In genomic region chr2:18047646-18048452, GRCm38 (mm10) we compare ENCODE assay signal across 8 mouse cellular contexts. TPM values are rescaled to one million over a fixed set of nuclear protein-coding genes. Genes with fewer than 3 reads are reported as not detected.
DNase-seq lines count a peak whose midpoint lies in the region; ATAC-seq and TF ChIP-seq lines count a peak whose summit lies in the region.

No protein-coding gene starts in this region.

- peak overlapping the region; percentile 89 for H3K9ac ChIP-seq in liver, adult 2 months (ENCODE audit: low read depth, low read length)
- peak overlapping the region; percentile 100 for H3K9ac ChIP-seq in midbrain, embryonic 16.5 days (ENCODE audit: low read depth, low read length)
- H3K9ac ChIP-seq in stomach, postnatal 0 days (ENCODE audit: low read length) = peak overlapping the region; percentile 90

- peaks cover 49% of the 10 kb centered on the region for H3K4me1 ChIP-seq in embryonic facial prominence, embryonic 10.5 days
- 0 out of 2 replicates have a peak, but pooled peaks cover 3% of the 10 kb centered on the region for H3K4me1 ChIP-seq in liver, adult 2 months (ENCODE audit: control insufficient read depth, insufficient read depth, low read length)
- peaks cover 48% of the 10 kb centered on the region for H3K4me1 ChIP-seq in midbrain, embryonic 16.5 days (ENCODE audit: control insufficient read depth, insufficient read depth, low read length)
- 0 out of 2 replicates have a peak, but pooled peaks cover 3% of the 10 kb centered on the region for H3K4me1 ChIP-seq in stomach, postnatal 0 days (replicated peaks; ENCODE audit: control insufficient read depth, insufficient read depth)

- TF ChIP-seq CTCF in liver, adult 2 months (IDR thresholded peaks at IDR 0.05; ENCODE audit: low read depth, low read length) = no peak
- TF ChIP-seq CTCF in stomach, postnatal 0 days (IDR thresholded peaks at IDR 0.05; ENCODE audit: low read depth) = no peak

- H3K27me3 ChIP-seq in embryonic facial prominence, embryonic 10.5 days (replicated peaks; ENCODE audit: low read depth, poor library complexity, severe bottlenecking) = no peaks in the 10 kb centered on the region
- no peaks in the 10 kb centered on the region for H3K27me3 ChIP-seq in liver, adult 2 months (ENCODE audit: control insufficient read depth, insufficient read depth, low read length)
- no peaks in the 10 kb centered on the region for H3K27me3 ChIP-seq in midbrain, embryonic 16.5 days (ENCODE audit: control insufficient read depth, insufficient read depth, low read depth, low read length)
- H3K27me3 ChIP-seq in stomach, postnatal 0 days (ENCODE audit: control insufficient read depth, insufficient read depth, low read length) = no peaks in the 10 kb centered on the region

- ATAC-seq in midbrain, embryonic 16.5 days = peak; percentile 75
- ATAC-seq in stomach, postnatal 0 days (ENCODE audit: low FRiP score, low TSS enrichment) = peak; percentile 86

- peak overlapping the region; percentile 99 for H3K27ac ChIP-seq in embryonic facial prominence, embryonic 10.5 days (replicated peaks)
- H3K27ac ChIP-seq in liver, adult 2 months (replicated peaks; ENCODE audit: insufficient read depth, low read depth, low read length) = peak overlapping the region; percentile 47
- peak overlapping the region; percentile 100 for H3K27ac ChIP-seq in midbrain, embryonic 16.5 days (ENCODE audit: low read length)
- H3K27ac ChIP-seq in stomach, postnatal 0 days (replicated peaks) = peak overlapping the region; percentile 98

- peak; percentile 52 to 73 for DNase-seq in urinary bladder, adult 18-20 months (ENCODE audit: low spot score in 2 of 2)
- no peak for DNase-seq in urinary bladder, postnatal 10 days (ENCODE audit: low spot score)
- DNase-seq in embryonic facial prominence, embryonic 10.5 days (ENCODE audit: low spot score) = peak; percentile 81
- peak; percentile 72 to 77 for DNase-seq in heart, adult 9 months (ENCODE audit: low spot score in 2 of 2)
- peak; percentile 63 to 65 for DNase-seq in kidney, adult 8-10 months
- DNase-seq in liver, adult 2 months (ENCODE audit: extremely low read depth, low read depth, low spot score) = peak; percentile 44
- peak; percentile 78 for DNase-seq in stomach, postnatal 0 days (ENCODE audit: low spot score)

- no peak for TF ChIP-seq EP300 in stomach, postnatal 0 days (optimal IDR thresholded peaks at IDR 0.05)

- no peaks in the 10 kb centered on the region for H3K9me3 ChIP-seq in embryonic facial prominence, embryonic 10.5 days
- H3K9me3 ChIP-seq in midbrain, embryonic 16.5 days (replicated peaks; ENCODE audit: control insufficient read depth, low read length, poor library complexity, severe bottlenecking) = no peaks in the 10 kb centered on the region
- no peaks in the 10 kb centered on the region for H3K9me3 ChIP-seq in stomach, postnatal 0 days (ENCODE audit: control insufficient read depth, low read length)

- H3K4me3 ChIP-seq in embryonic facial prominence, embryonic 10.5 days = peak overlapping the region; percentile 98
- H3K4me3 ChIP-seq in liver, adult 2 months (ENCODE audit: insufficient read depth, low read depth, low read length) = peak overlapping the region; percentile 62
- H3K4me3 ChIP-seq in midbrain, embryonic 16.5 days (ENCODE audit: low read depth, low read length) = peak overlapping the region; percentile 94
- H3K4me3 ChIP-seq in stomach, postnatal 0 days (ENCODE audit: low read depth, low read length) = peak overlapping the region; percentile 78

- no peaks in the 10 kb centered on the region for H3K79me2 ChIP-seq in liver, adult 2 months (ENCODE audit: control insufficient read depth, insufficient read depth, low read length)

- H3K4me2 ChIP-seq in midbrain, embryonic 16.5 days (ENCODE audit: low read length) = peak overlapping the region; percentile 81
- H3K4me2 ChIP-seq in stomach, postnatal 0 days (replicated peaks; ENCODE audit: low read depth) = peak overlapping the region; percentile 78

- no peak for TF ChIP-seq POLR2A in liver, adult 2 months (IDR thresholded peaks at IDR 0.05; ENCODE audit: extremely low read depth, insufficient read depth, low read length)

- peaks cover 8% of the 10 kb centered on the region; the same call in 1 of the 2 replicates for H3K36me3 ChIP-seq in embryonic facial prominence, embryonic 10.5 days (replicated peaks)
- no peaks in the 10 kb centered on the region for H3K36me3 ChIP-seq in liver, adult 2 months (ENCODE audit: control insufficient read depth, insufficient read depth, low read length)
- no peaks in the 10 kb centered on the region for H3K36me3 ChIP-seq in midbrain, embryonic 16.5 days (ENCODE audit: control insufficient read depth, insufficient read depth, low read length)
- H3K36me3 ChIP-seq in stomach, postnatal 0 days (ENCODE audit: control insufficient read depth, insufficient read depth, low read length) = no peaks in the 10 kb centered on the region

- under 1% methylated on average over 70 of the region's 70 CpGs for WGBS in embryonic facial prominence, embryonic 10.5 days
- WGBS in liver, adult 2 months = 1% methylated on average over 70 of the region's 70 CpGs
- WGBS in midbrain, embryonic 16.5 days = 0% methylated on average over 68 of the region's 70 CpGs
- WGBS in stomach, postnatal 0 days = under 1% methylated on average over 70 of the region's 70 CpGs

RNA-seq across cellular contexts. Expression of gene Skida1, which starts 1.0 kb away (rescaled TPM):
- 15.5 and 16.6 TPM in 2 replicates for polyA plus RNA-seq in embryonic facial prominence, embryonic 10.5 days (2016; fragmentation: Nextera tagmentation; extraction: Ambion mirVana)
- 0.47 and 1.3 TPM in 2 replicates for total RNA-seq in liver, adult 2 months (2014; rRNA removed)
- 0.24 and 0.33 TPM in 2 replicates for polyA plus RNA-seq in liver, adult 2 months (2012; rRNA removed)
- polyA plus RNA-seq in midbrain, embryonic 16.5 days (2015; fragmentation: Nextera tagmentation; extraction: Ambion mirVana) = 5.0 and 7.4 TPM in 2 replicates
- polyA plus RNA-seq in stomach, postnatal 0 days (2015; fragmentation: Nextera tagmentation; extraction: Ambion mirVana) = 1.5 and 1.9 TPM in 2 replicates

RNA-seq across cellular contexts. Expression of gene Mllt10, which starts 7.2 kb away (rescaled TPM):
- 64.4 and 65.5 TPM in 2 replicates for polyA plus RNA-seq in embryonic facial prominence, embryonic 10.5 days (2016; fragmentation: Nextera tagmentation; extraction: Ambion mirVana)
- total RNA-seq in liver, adult 2 months (2014; rRNA removed) = 18.0 and 20.4 TPM in 2 replicates
- 15.7 and 16.7 TPM in 2 replicates for polyA plus RNA-seq in liver, adult 2 months (2012; rRNA removed)
- polyA plus RNA-seq in midbrain, embryonic 16.5 days (2015; fragmentation: Nextera tagmentation; extraction: Ambion mirVana) = 43.7 and 45.8 TPM in 2 replicates
- polyA plus RNA-seq in stomach, postnatal 0 days (2015; fragmentation: Nextera tagmentation; extraction: Ambion mirVana) = 25.9 and 27.4 TPM in 2 replicates

RNA-seq across cellular contexts. Expression of gene A930004D18Rik, which starts 10.3 kb away (rescaled TPM):
- polyA plus RNA-seq in embryonic facial prominence, embryonic 10.5 days (2016; fragmentation: Nextera tagmentation; extraction: Ambion mirVana) = 12.7 and 17.7 TPM in 2 replicates
- total RNA-seq in liver, adult 2 months (2014; rRNA removed) = 2.3 and 2.8 TPM in 2 replicates
- polyA plus RNA-seq in liver, adult 2 months (2012; rRNA removed) = 1.4 and 1.9 TPM in 2 replicates
- polyA plus RNA-seq in midbrain, embryonic 16.5 days (2015; fragmentation: Nextera tagmentation; extraction: Ambion mirVana) = 7.5 and 10.8 TPM in 2 replicates
- 7.5 and 9.4 TPM in 2 replicates for polyA plus RNA-seq in stomach, postnatal 0 days (2015; fragmentation: Nextera tagmentation; extraction: Ambion mirVana)

RNA-seq across cellular contexts. Expression of gene H2al2a, which starts 51.1 kb away (rescaled TPM):
- polyA plus RNA-seq in embryonic facial prominence, embryonic 10.5 days (2016; fragmentation: Nextera tagmentation; extraction: Ambion mirVana) = not detected in 2 replicates
- not detected in 2 replicates for total RNA-seq in liver, adult 2 months (2014; rRNA removed)
- not detected in 2 replicates for polyA plus RNA-seq in liver, adult 2 months (2012; rRNA removed)
- polyA plus RNA-seq in midbrain, embryonic 16.5 days (2015; fragmentation: Nextera tagmentation; extraction: Ambion mirVana) = not detected in 2 replicates
- polyA plus RNA-seq in stomach, postnatal 0 days (2015; fragmentation: Nextera tagmentation; extraction: Ambion mirVana) = not detected in 2 replicates

Comparison
In these comparisons a context has a peak if more than half of its experiments do, and no peak if none do; other contexts are left out.
1. H3K27ac ChIP-seq: peak in every context shown above with its lines; median percentile 100 in midbrain, embryonic 16.5 days; 99 in embryonic facial prominence, embryonic 10.5 days; 98 in stomach, postnatal 0 days; 47 in liver, adult 2 months.